Mouse (Mus musculus): ENCODE results near the gene Olfr1434.
"Not testable (repeated sequence)": the region's sequence is repeated elsewhere in the genome, so short reads cannot be mapped to it uniquely, and the experiment has no call there.

Olfr1434 gene

GRCm38 (mm10) chr19:12279554-12279953, at the start of gene Olfr1434:
Gene Olfr1434 (plus strand): TSS chr19:12279854.
- no peak for DNase-seq

DNA sequence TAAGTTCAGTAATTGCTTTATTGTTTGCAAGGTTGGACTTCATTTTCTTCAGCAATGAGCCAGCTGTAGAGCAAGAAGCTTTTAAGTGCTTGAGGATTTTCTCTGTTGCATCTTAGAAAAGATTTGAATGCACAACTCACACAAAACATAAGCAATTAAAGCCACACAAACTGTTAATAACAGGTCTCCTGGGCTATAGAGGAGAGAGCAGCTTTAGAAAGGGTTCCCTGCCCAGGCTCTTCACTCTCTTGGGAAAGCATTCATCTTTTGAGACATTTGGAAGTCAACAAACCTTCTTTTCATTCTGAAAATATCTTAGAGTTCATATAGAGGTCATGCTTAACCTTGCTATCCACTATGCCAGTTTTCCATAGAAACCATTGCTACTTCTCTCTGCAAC, 47.2 kb upstream of the Olfr1434 start, which contains the start of gene Olfr1432:
TSS of gene Olfr1432 (minus strand) at position 101 of the 400 bp plus-strand sequence.
- DNase-seq: not testable (repeated sequence)

DNA sequence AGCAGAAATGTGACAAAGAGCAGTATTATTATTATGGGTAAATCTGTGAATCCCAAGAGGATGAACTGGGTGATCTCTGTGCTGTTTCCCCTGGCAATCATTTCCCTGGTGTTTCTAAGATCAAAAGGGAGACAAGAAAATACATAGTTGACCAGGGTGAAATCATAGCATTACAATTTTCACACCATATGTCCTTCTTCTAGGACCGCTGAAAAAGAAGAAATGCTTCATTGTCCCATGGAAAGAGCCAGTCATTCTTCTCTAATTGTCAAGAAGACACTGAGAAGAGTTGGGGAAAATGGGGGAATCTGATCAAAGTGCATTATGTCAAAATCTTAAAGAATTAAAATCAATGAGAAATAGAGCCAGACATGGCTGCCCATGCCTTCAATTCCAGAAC, 38.1 kb upstream of the Olfr1434 start, which contains the start of gene Olfr262:
TSS of gene Olfr262 (minus strand) at position 101 of the 400 bp plus-strand sequence.
- no peak for DNase-seq

DNA sequence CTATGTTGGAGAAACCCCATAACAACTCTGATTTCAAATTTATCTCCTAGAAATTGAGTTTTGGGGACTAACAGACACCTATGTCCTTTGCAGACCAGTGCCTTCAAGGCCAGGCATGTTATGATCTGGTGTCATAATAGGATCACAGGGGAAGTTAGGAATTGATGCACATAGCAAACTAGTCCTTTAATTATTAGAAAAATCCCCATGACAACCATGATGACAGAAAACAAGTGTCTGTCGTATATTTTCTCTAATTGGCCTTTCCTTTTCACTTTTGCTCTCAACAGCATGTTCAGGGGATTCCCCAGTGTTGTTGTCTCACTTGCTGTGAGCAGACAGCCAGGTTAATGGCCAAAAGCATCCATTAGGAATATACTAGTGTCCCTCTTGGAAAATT, 18.9 kb upstream of the Olfr1434 start, which contains the start of gene Olfr235:
TSS of gene Olfr235 (plus strand) at position 301 of the 400 bp plus-strand sequence.
- DNase-seq: no peak

- DNase-seq: no peak
Measured at GRCm38 (mm10) chr19:12292979-12293378, 13.3 kb downstream of the Olfr1434 start.

DNA sequence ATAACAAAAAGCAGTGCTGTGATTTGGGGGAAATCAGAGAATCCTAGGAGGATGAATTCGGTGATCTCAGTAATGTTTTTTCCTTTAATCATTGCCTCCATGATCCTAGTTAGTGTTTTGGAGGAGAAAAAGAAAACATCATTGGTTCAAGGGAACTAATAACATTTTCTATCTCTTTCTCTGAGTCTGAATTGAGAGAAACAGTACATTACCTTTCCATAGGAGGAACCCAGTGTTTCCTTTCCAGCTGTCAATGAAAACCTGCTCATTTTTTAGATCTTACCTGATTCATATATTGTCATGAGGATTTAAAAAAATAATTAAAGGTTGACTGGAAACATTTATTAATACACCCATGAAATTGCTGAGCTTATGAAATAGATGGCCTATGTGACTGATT, 19.4 kb downstream of the Olfr1434 start, which contains the start of gene Olfr1436:
TSS of gene Olfr1436 (minus strand) at position 101 of the 400 bp plus-strand sequence.
- not testable (repeated sequence) for DNase-seq

DNA sequence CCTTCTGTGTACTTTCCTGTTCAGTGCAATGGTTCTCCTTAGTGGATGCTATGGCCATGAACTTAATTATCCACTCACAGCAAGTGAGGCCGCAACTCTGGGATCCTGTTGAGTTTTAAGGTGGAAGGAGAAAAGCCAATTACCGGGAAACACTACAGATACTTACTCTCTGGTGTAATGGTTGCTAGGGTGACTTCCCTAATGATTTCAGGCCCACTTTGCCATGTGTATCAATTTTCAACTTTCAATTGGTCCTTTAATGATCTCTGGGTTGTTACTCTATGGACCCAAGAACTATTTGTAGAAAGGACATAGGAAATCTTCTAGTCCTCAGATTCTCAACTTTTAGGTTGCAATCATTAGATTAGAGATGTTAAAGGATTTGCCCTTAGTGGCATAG, 45.3 kb downstream of the Olfr1434 start, which contains the start of gene Olfr1437:
TSS of gene Olfr1437 (minus strand) at position 101 of the 400 bp plus-strand sequence.
- no peak for DNase-seq

Measured in cerebellum, adult 9-10 months (tissue).